Mouse (Mus musculus) limb, embryonic 10.5 days (tissue): ENCODE data around the gene C1ql2. TPM values are rescaled to one million over a fixed set of nuclear protein-coding genes. Genes with fewer than 3 reads are reported as not detected.

Experiments
- polyA plus RNA-seq: library from polyadenylated mRNA; unstranded; fragments of >200 nt; fragmentation: Nextera tagmentation; extraction: Ambion mirVana; gene quantifications from 2 replicates; pipeline ENCODE4 v1.2.1, GENCODE M21; 2016

Gene C1ql2
- polyA plus RNA-seq, 1 experiment from 2014 or later: not detected

Other genes with a start within 250 kb of the C1ql2 start
- 670 and 699 TPM in 2 replicates for gene Dbi, start 219.5 kb upstream of the C1ql2 start, polyA plus RNA-seq
- gene 3110009E18Rik, start 219.4 kb upstream of the C1ql2 start, polyA plus RNA-seq: 14.7 and 19.3 TPM in 2 replicates
- 4.5 TPM in 2 replicates for gene Steap3, start 67.9 kb upstream of the C1ql2 start, polyA plus RNA-seq
- gene Marco, start 164.4 kb downstream of the C1ql2 start, polyA plus RNA-seq: not detected in 2 replicates